Mouse (Mus musculus) hindbrain, postnatal 0 days (tissue): ENCODE measurements around the gene Zfp512b. TPM values are rescaled to one million over a fixed set of nuclear protein-coding genes. Genes with fewer than 3 reads are reported as not detected.

Source experiments
- ATAC-seq: fragments of 200-750 bp; cut with Nextera tagmentation; 2 replicates; pipeline ENCODE4 v1.8.0; 2017; ENCODE audit warnings: mild to moderate bottlenecking, moderate TSS enrichment, moderate library complexity
- DNase-seq: peaks from one replicate; pipeline ENCODE4 v3.0.0-alpha.2; 2015; ENCODE audit warnings: low spot score
- H3K27ac ChIP-seq: fragments of 300-500 bp; sonication (generic); 2 replicates; pipeline ENCODE4 v1.5.1; 2014; ENCODE audit warnings: mild to moderate bottlenecking
- H3K27me3 ChIP-seq: fragments of 300-500 bp; sonication (generic); 2 replicates; pipeline ENCODE4 v1.6.1; 2014; ENCODE audit warnings: low read length, mixed read lengths; ENCODE audit not compliant: insufficient read depth
- H3K36me3 ChIP-seq: fragments of 300-500 bp; sonication (generic); 2 replicates; pipeline ENCODE4 v1.6.1; 2014; ENCODE audit warnings: low read length, mixed read lengths; ENCODE audit not compliant: insufficient read depth
- H3K4me1 ChIP-seq: fragments of 300-500 bp; sonication (generic); 2 replicates; pipeline ENCODE4 v1.6.1; 2014; ENCODE audit warnings: antibody characterized with exemption, low read length, mixed read lengths; ENCODE audit not compliant: insufficient read depth
- H3K4me2 ChIP-seq: fragments of 300-500 bp; sonication (generic); 2 replicates; pipeline ENCODE4 v1.6.1; 2014; ENCODE audit warnings: low read depth, mild to moderate bottlenecking, low read length, moderate library complexity, mixed read lengths
- H3K4me3 ChIP-seq: fragments of 300-500 bp; sonication (generic); 2 replicates; pipeline ENCODE4 v1.5.1; 2014; ENCODE audit warnings: low read length
- H3K9ac ChIP-seq: fragments of 300-500 bp; sonication (generic); replicated peaks from 2 replicates; pipeline ENCODE4 v1.6.1; 2014; ENCODE audit warnings: mild to moderate bottlenecking, low read length, moderate library complexity, mixed read lengths
- H3K9me3 ChIP-seq: fragments of 300-500 bp; sonication (generic); 2 replicates; pipeline ENCODE4 v1.6.1; 2016; ENCODE audit warnings: low read length, mixed read lengths
- CTCF ChIP-seq: IDR thresholded peaks from 2 replicates; pipeline ENCODE4 v1.5.1; 2016; ENCODE audit warnings: antibody characterized with exemption, control low read depth, low read depth
- WGBS: fragments of 180-500 bp; shearing (Covaris S2); extraction: QIAGEN DNeasy Blood & Tissue Kit; methylation state at CpG from one replicate; pipeline ENCODE4 v1.1.7; 2014; 5-methylcytosine and 5-hydroxymethylcytosine counted together
- microRNA-seq, 2 experiments: library from miRNA; unstranded; fragments of <30 nt; microRNA quantifications; one replicate each; pipeline ENCODE4; 2016
- polyA plus RNA-seq: library from polyadenylated mRNA; unstranded; fragments of >200 nt; fragmentation: Nextera tagmentation; extraction: Ambion mirVana; gene quantifications from 2 replicates; pipeline ENCODE4 v1.2.1, GENCODE M21; 2015
- total RNA-seq: library from RNA; depleted of rRNA; stranded (reverse); fragments of >200 nt; gene quantifications from 2 replicates; pipeline ENCODE4 v1.2.3, GENCODE M21; 2014; rRNA removed

The Zfp512b gene
- total and polyA plus RNA-seq, 2 experiments from 2014 or later, result 66.2 to 74.6 TPM

DNA sequence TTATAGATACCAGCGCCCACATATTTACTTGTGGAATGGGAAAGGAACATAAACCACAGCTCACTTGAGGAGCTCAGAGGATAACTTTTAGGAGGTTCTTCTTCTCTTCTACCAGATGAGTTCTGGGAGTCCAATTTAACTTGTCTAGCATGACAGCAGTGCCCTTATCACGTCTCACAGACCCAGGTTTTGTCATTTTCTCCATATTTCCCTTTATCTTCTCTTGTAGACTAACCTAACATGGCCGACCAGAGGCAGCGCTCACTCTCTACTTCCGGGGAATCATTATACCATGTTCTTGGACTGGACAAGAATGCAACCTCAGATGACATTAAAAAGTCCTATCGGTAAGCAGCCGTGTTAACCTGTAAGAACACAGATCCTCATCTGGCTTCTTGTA lies 46.5 kb downstream of the Zfp512b start:
- WGBS, result 97% methylated on average over 7 of the region's 7 CpGs
- DNase-seq, result no peak
- no peaks in the 10 kb centered on the region for H3K9me3 ChIP-seq
- no peak overlapping the region for H3K27ac ChIP-seq
- peaks cover 48% of the 10 kb centered on the region for H3K36me3 ChIP-seq
- H3K4me1 ChIP-seq, result no peaks in the 10 kb centered on the region
- H3K4me2 ChIP-seq, result no peak overlapping the region
- H3K4me3 ChIP-seq, result no peak overlapping the region
- no peaks in the 10 kb centered on the region for H3K27me3 ChIP-seq
- TF ChIP-seq CTCF, result no peak
- H3K9ac ChIP-seq, result no peak overlapping the region
- ATAC-seq, result no peak

DNA sequence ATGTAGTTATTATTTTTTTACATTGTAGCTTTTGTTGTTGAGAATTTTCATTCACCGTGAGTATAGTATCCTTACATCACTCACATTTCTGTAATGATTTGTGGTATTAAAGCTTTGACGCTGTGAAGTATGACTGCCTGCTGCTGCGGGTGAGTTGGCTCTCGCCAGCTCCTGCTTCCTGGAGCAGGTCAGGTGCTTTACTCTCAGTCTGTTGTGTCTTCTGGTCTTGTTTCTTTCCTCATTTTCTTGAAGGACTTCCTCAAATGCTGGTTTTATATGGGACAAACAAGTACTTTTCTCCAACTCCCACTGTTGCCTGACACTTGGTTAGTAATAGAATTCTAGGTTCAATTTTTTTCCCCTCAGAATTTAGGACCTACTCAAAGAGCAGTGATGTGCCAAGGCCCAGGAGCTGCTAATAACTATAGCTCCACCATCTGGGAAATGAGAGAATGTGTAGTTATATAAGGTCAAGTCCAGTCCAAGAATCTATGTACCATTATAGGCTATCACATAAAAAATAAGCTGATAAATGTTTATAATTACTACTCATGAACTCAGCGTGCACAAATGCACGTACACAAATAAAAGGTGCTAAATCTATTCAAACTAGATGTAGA lies 50.7 kb downstream of the Zfp512b start:
- H3K9me3 ChIP-seq, result no peaks in the 10 kb centered on the region
- H3K27ac ChIP-seq, result no peak overlapping the region
- H3K9ac ChIP-seq, result no peak overlapping the region
- no peak overlapping the region for H3K4me2 ChIP-seq
- H3K4me3 ChIP-seq, result no peak overlapping the region
- no peak for TF ChIP-seq CTCF
- DNase-seq, result no peak
- 0 out of 2 replicates have a peak, but pooled peaks cover 8% of the 10 kb centered on the region for H3K4me1 ChIP-seq
- no peak for ATAC-seq
- peaks cover 8% of the 10 kb centered on the region; the same call in 1 of the 2 replicates for H3K36me3 ChIP-seq
- no peaks in the 10 kb centered on the region for H3K27me3 ChIP-seq
- 93% methylated on average over 6 of the region's 6 CpGs for WGBS

DNA sequence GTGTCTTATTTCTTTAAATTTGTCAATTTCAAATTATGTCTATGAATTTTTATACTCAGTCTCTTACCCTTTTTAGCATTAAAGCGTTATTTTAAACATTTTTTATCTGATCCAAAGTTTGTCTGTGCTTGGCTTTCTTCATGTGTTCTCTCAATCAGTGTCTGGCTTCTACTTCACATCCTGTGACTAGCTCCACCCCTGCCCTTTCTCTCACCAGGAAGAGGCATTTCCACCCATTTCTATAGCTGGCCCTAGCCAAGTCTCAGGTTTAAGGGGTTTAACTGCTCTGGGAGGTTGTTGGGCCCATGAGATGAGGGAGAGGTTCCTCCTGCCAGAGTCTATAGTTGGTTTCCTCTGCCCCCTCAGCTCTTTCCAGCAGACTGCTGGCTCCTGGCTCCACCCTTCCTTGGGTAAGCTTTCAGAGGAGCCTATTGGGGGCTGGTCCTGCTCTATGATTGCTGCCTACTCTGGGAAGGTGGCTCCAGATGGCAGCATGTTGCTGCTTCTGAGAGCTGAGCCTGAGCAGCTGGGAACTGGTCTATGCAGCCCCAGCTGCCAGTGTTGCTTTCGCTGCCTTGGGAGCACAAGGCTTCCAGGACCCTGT lies 55.1 kb downstream of the Zfp512b start:
- no peaks in the 10 kb centered on the region for H3K27me3 ChIP-seq
- H3K4me2 ChIP-seq, result no peak overlapping the region
- no peak overlapping the region for H3K4me3 ChIP-seq
- H3K4me1 ChIP-seq, result 0 out of 2 replicates have a peak, but pooled peaks cover 8% of the 10 kb centered on the region
- DNase-seq (peak; percentile 76), ATAC-seq (peak; percentile 96)
- no peak overlapping the region for H3K9ac ChIP-seq
- no peak for TF ChIP-seq CTCF
- no peaks in the 10 kb centered on the region for H3K9me3 ChIP-seq
- H3K36me3 ChIP-seq, result no peaks in the 10 kb centered on the region
- WGBS, result 60% methylated on average over 2 of the region's 2 CpGs
- H3K27ac ChIP-seq, result peak overlapping the region; percentile 60

DNA sequence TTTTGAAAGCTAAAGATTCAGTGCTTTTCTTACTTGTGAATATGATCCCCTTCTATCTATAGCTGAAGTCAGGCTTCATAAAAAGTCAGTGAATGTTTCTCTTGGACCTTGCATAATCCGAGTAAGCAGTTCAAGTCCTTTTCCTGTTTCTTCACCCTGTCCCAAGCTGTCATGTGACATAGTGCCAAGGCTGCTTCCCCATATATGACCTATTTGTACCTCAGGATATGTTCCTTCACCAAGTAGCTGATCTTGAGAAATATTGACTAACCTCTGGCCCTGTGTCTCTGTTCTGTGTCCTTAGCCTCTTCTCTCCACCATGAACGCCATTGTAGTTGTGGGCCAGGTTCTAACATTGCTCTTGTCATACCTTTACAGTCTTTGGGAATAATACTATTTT lies 56.2 kb downstream of the Zfp512b start:
- TF ChIP-seq CTCF, result no peak
- WGBS, result 92% methylated on average over 2 of the region's 2 CpGs
- H3K27ac ChIP-seq, result no peak overlapping the region
- H3K36me3 ChIP-seq, result no peaks in the 10 kb centered on the region
- no peak overlapping the region for H3K4me3 ChIP-seq
- 0 out of 2 replicates have a peak, but pooled peaks cover 8% of the 10 kb centered on the region for H3K4me1 ChIP-seq
- no peaks in the 10 kb centered on the region for H3K27me3 ChIP-seq
- H3K4me2 ChIP-seq, result no peak overlapping the region
- H3K9me3 ChIP-seq, result no peaks in the 10 kb centered on the region
- DNase-seq (no peak), ATAC-seq (no peak)
- H3K9ac ChIP-seq, result no peak overlapping the region

DNA sequence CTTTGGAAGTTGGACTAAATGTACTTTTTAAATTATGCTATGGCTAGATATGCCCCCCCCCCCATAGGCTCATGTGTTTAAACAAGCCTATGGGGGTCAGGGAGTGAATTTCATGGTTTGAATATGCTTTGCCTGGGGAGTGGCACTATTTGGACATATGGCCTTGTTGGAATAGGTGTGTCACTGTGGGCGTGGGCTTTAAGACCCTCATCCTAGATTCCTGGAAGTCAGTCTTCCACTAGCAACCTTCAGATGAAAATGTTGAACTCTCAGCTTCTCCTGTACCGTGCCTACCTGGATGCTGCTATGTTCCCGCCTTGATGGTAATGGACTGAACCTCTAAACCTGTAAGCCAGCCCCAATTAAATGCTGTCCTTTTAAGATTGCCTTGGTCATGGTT lies 60.0 kb downstream of the Zfp512b start:
- H3K27ac ChIP-seq, result no peak overlapping the region
- H3K9me3 ChIP-seq, result no peaks in the 10 kb centered on the region
- H3K27me3 ChIP-seq, result no peaks in the 10 kb centered on the region
- WGBS, result 99% methylated on average over 3 of the region's 3 CpGs
- no peak overlapping the region for H3K4me3 ChIP-seq
- 0 out of 2 replicates have a peak, but pooled peaks cover 2% of the 10 kb centered on the region for H3K4me1 ChIP-seq
- no peaks in the 10 kb centered on the region for H3K36me3 ChIP-seq
- no peak overlapping the region for H3K4me2 ChIP-seq
- no peak for TF ChIP-seq CTCF
- DNase-seq, result no peak
- ATAC-seq, result no peak
- no peak overlapping the region for H3K9ac ChIP-seq

Small RNA genes lying within 50 kb of the gene (microRNA-seq; reads per million reads assigned to microRNA genes)
- gene Mir7006, result 0 reads per million in 2 experiments

Other genes starting within 250 kb of the Zfp512b start
- 66.3 and 85.3 TPM in 2 replicates for gene Zgpat, start 227.9 kb downstream of the Zfp512b start, total RNA-seq
- 37.5 and 40.6 TPM in 2 replicates for gene Zgpat, start 227.9 kb downstream of the Zfp512b start, polyA plus RNA-seq
- 13.0 and 14.7 TPM in 2 replicates for gene Arfrp1, start 227.4 kb downstream of the Zfp512b start, total RNA-seq
- gene Arfrp1, start 227.4 kb downstream of the Zfp512b start, polyA plus RNA-seq, result 70.7 TPM in 2 replicates
- 49.0 and 62.1 TPM in 2 replicates for gene Lime1, start 212.7 kb downstream of the Zfp512b start, total RNA-seq
- gene Lime1, start 212.7 kb downstream of the Zfp512b start, polyA plus RNA-seq, result 24.1 and 26.2 TPM in 2 replicates
- 29.0 and 33.0 TPM in 2 replicates for gene Zbtb46, start 133.4 kb downstream of the Zfp512b start, total RNA-seq
- gene Zbtb46, start 133.4 kb downstream of the Zfp512b start, polyA plus RNA-seq, result 17.0 and 19.2 TPM in 2 replicates
- gene Abhd16b, start 99.6 kb downstream of the Zfp512b start, total RNA-seq, result not detected in 2 replicates
- gene Abhd16b, start 99.6 kb downstream of the Zfp512b start, polyA plus RNA-seq, result 0.08 TPM in 1 of 2 replicates, not detected in the other
- 52.2 and 92.5 TPM in 2 replicates for gene Tpd52l2, start 95.7 kb downstream of the Zfp512b start, total RNA-seq
- 127 and 128 TPM in 2 replicates for gene Tpd52l2, start 95.7 kb downstream of the Zfp512b start, polyA plus RNA-seq
- gene Dnajc5, start 72.3 kb downstream of the Zfp512b start, total RNA-seq, result 417 and 459 TPM in 2 replicates
- gene Dnajc5, start 72.3 kb downstream of the Zfp512b start, polyA plus RNA-seq, result 260 and 276 TPM in 2 replicates
- gene Uckl1, start 7.9 kb downstream of the Zfp512b start, total RNA-seq, result 49.9 and 58.2 TPM in 2 replicates
- 36.5 and 38.1 TPM in 2 replicates for gene Uckl1, start 7.9 kb downstream of the Zfp512b start, polyA plus RNA-seq
- gene Prpf6, start 935 bp downstream of the Zfp512b start, total RNA-seq, result 29.9 and 32.3 TPM in 2 replicates
- gene Prpf6, start 935 bp downstream of the Zfp512b start, polyA plus RNA-seq, result 39.8 and 42.4 TPM in 2 replicates
- 110 and 144 TPM in 2 replicates for gene Samd10, start 6.4 kb upstream of the Zfp512b start, total RNA-seq
- gene Samd10, start 6.4 kb upstream of the Zfp512b start, polyA plus RNA-seq, result 124 and 138 TPM in 2 replicates
- not detected in 2 replicates for gene Gm29797, start 64.2 kb upstream of the Zfp512b start, total RNA-seq
- not detected in 2 replicates for gene Gm29797, start 64.2 kb upstream of the Zfp512b start, polyA plus RNA-seq
- gene Sox18, start 78.8 kb upstream of the Zfp512b start, total RNA-seq, result 10.8 and 14.7 TPM in 2 replicates
- 10.6 and 11.6 TPM in 2 replicates for gene Sox18, start 78.8 kb upstream of the Zfp512b start, polyA plus RNA-seq
- gene Tcea2, start 87.5 kb upstream of the Zfp512b start, total RNA-seq, result 37.2 and 50.2 TPM in 2 replicates
- gene Tcea2, start 87.5 kb upstream of the Zfp512b start, polyA plus RNA-seq, result 48.7 and 54.3 TPM in 2 replicates
- 57.9 and 94.0 TPM in 2 replicates for gene Rgs19, start 101.2 kb upstream of the Zfp512b start, total RNA-seq
- gene Rgs19, start 101.2 kb upstream of the Zfp512b start, polyA plus RNA-seq, result 50.6 and 56.8 TPM in 2 replicates
- gene Lkaaear1, start 105.6 kb upstream of the Zfp512b start, total RNA-seq, result not detected in 2 replicates
- gene Lkaaear1, start 105.6 kb upstream of the Zfp512b start, polyA plus RNA-seq, result not detected in 2 replicates
- 177 and 221 TPM in 2 replicates for gene Oprl1, start 122.2 kb upstream of the Zfp512b start, total RNA-seq
- gene Oprl1, start 122.2 kb upstream of the Zfp512b start, polyA plus RNA-seq, result 69.8 and 73.1 TPM in 2 replicates
- 49.2 and 55.2 TPM in 2 replicates for gene Myt1, start 170.5 kb upstream of the Zfp512b start, total RNA-seq
- gene Myt1, start 170.5 kb upstream of the Zfp512b start, polyA plus RNA-seq, result 10.1 and 11.4 TPM in 2 replicates
- 18.6 and 36.3 TPM in 2 replicates for gene Pcmtd2, start 245.1 kb upstream of the Zfp512b start, total RNA-seq
- gene Pcmtd2, start 245.1 kb upstream of the Zfp512b start, polyA plus RNA-seq, result 24.7 and 25.8 TPM in 2 replicates